Mouse (Mus musculus) forebrain, embryonic 15.5 days (tissue): Measurements from ENCODE around the gene Dpp9. TPM values are rescaled to one million over a fixed set of nuclear protein-coding genes. Genes with fewer than 3 reads are reported as not detected.

ENCODE experiments used
- ATAC-seq: fragments of 200-750 bp; cut with Nextera tagmentation; replicated peaks from 2 replicates; pipeline ENCODE4 v1.8.0; 2017; ENCODE audit warnings: mild to moderate bottlenecking, moderate TSS enrichment, moderate library complexity
- H3K27ac ChIP-seq: fragments of 300-500 bp; sonication (generic); replicated peaks from 2 replicates; pipeline ENCODE4 v1.5.1; 2015; ENCODE audit warnings: mild to moderate bottlenecking, inconsistent platforms
- H3K27me3 ChIP-seq: fragments of 300-500 bp; sonication (generic); 2 replicates; pipeline ENCODE4 v1.6.1; 2015; ENCODE audit warnings: inconsistent platforms
- H3K36me3 ChIP-seq: fragments of 300-500 bp; sonication (generic); 2 replicates; pipeline ENCODE4 v1.6.1; 2015; ENCODE audit warnings: mild to moderate bottlenecking, inconsistent platforms
- H3K4me1 ChIP-seq: fragments of 300-500 bp; sonication (generic); 2 replicates; pipeline ENCODE4 v1.6.1; 2015; ENCODE audit warnings: inconsistent platforms
- H3K4me2 ChIP-seq: fragments of 300-500 bp; sonication (generic); replicated peaks from 2 replicates; pipeline ENCODE4 v1.6.1; 2015; ENCODE audit warnings: mild to moderate bottlenecking, inconsistent platforms
- H3K4me3 ChIP-seq: fragments of 300-500 bp; sonication (generic); 2 replicates; pipeline ENCODE4 v1.5.1; 2015; ENCODE audit warnings: mild to moderate bottlenecking, inconsistent platforms
- H3K9ac ChIP-seq: fragments of 300-500 bp; sonication (generic); replicated peaks from 2 replicates; pipeline ENCODE4 v1.6.1; 2015; ENCODE audit warnings: mild to moderate bottlenecking, inconsistent platforms
- H3K9me3 ChIP-seq: fragments of 300-500 bp; sonication (generic); 2 replicates; pipeline ENCODE4 v1.6.1; 2016; ENCODE audit warnings: inconsistent platforms
- WGBS: fragments of 180-500 bp; shearing (Covaris S2); methylation state at CpG from one replicate; pipeline ENCODE4 v1.1.7; 2015; ENCODE audit warnings: mixed read lengths; 5-methylcytosine and 5-hydroxymethylcytosine counted together
- microRNA counts: library from miRNA; unstranded; fragments of <30 nt; microRNA quantifications from one replicate; lab custom pipeline; 2016
- microRNA-seq: library from miRNA; unstranded; fragments of <30 nt; microRNA quantifications from one replicate; pipeline ENCODE4, GENCODE M21; 2016
- polyA plus RNA-seq: library from polyadenylated mRNA; unstranded; fragments of >200 nt; fragmentation: Nextera tagmentation; extraction: Ambion mirVana; gene quantifications from 2 replicates; pipeline ENCODE4 v1.2.1, GENCODE M21; 2015

Dpp9 gene
- polyA plus RNA-seq, 1 experiment from 2014 or later, result 30.7 TPM

DNA sequence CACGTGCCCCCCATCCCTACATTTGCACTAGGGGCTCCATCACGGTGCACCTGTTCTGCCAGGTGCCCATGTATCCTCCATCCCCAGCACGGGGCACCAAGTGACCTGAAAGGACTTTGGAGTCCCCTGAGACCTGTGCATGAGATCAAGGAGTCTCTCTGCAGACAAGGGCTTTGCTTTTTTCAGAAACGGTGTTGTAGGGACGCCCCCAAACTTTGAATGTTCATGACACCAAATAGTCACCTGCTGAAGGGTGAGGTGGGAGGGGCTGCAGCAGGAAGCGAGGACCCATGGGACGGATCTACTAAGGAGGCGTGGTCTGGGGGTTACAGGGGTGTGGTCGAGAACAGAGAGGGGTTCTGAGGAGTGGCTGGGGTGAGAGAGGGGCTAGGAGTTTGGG lies 70.4 kb downstream of the Dpp9 start:
- Histone ChIP-seq H3K36me3 (no peaks in the 10 kb centered on the region), H3K9ac (no peak overlapping the region), H3K4me1 (peaks cover 12% of the 10 kb centered on the region), H3K27me3 (peaks cover 37% of the 10 kb centered on the region), H3K9me3 (no peaks in the 10 kb centered on the region), H3K27ac (no peak overlapping the region), H3K4me2 (peak overlapping the region; percentile 41), H3K4me3 (peak overlapping the region; percentile 25)
- no peak for ATAC-seq
- 19% methylated on average over 9 of the region's 9 CpGs for WGBS

DNA sequence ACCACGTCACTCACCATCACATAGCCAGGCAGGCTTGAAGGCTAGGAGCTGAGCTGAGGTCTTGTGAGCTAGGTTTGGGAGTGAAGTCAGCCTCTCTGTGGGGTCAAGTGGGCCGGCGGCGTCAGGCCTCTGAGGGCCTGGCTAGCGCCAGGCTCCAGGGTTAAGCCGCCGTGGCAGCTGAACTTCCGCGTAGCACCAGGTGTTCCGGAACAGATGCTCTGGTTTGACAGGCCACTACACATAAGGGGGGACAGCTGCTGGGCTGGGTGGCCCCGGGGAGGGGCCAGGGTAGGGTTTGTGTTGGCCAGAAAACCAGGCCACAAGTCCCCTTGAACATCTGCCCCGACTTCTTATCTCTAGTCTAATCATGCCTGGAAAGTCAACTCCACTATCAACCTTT lies 71.3 kb downstream of the Dpp9 start:
- ATAC-seq, result no peak
- no peaks in the 10 kb centered on the region for H3K9me3 ChIP-seq
- H3K36me3 ChIP-seq, result no peaks in the 10 kb centered on the region
- WGBS, result 76% methylated on average over 12 of the region's 12 CpGs
- no peak overlapping the region for H3K4me3 ChIP-seq
- no peak overlapping the region for H3K9ac ChIP-seq
- no peak overlapping the region for H3K27ac ChIP-seq
- H3K4me2 ChIP-seq, result no peak overlapping the region
- peaks cover 14% of the 10 kb centered on the region for H3K4me1 ChIP-seq
- peaks cover 39% of the 10 kb centered on the region for H3K27me3 ChIP-seq

DNA sequence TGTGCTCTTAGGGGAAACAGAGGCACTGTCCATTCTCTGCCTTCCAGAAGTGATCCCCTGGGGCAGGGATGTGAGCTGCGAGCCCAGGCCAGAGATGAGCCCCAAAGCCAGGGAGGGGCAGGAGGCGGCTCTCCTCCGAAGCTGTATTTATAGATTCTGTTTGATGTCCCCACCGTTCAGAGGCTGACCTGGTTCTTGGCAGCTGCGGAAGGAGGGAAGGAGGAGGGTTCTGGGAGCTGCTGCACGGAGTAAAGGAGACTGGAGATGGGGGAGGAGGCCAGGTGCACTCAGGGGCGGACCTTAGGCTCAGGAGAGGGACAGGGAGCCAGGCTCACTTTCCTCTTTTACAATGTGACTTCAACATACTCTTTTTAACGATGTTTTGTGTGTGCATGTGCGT lies 72.6 kb downstream of the Dpp9 start:
- H3K4me2 ChIP-seq, result no peak overlapping the region
- no peak for ATAC-seq
- peaks cover 45% of the 10 kb centered on the region for H3K27me3 ChIP-seq
- 25% methylated on average over 9 of the region's 9 CpGs for WGBS
- H3K27ac ChIP-seq, result no peak overlapping the region
- H3K4me3 ChIP-seq, result no peak overlapping the region
- no peak overlapping the region for H3K9ac ChIP-seq
- peaks cover 27% of the 10 kb centered on the region for H3K4me1 ChIP-seq
- H3K9me3 ChIP-seq, result no peaks in the 10 kb centered on the region
- H3K36me3 ChIP-seq, result no peaks in the 10 kb centered on the region

DNA sequence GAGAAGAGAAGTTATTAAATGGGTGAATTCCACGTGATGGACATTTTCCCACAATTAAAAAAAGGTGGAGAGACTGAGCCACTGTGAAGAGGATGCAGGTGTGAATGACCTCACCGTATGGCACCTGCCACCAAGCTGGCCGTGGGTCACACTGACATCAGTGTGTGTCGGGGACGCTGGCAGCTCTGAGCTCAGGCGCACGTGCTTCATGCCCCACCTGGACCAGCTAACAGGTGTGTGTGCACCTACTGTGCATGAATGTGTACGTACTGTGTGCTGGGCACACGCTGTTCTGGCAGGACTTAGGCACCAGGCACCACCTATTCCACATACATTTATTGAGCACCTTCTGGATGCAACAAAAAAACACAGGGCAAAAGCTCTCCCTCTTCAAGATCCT lies 74.2 kb downstream of the Dpp9 start:
- Histone ChIP-seq H3K27ac (no peak overlapping the region), H3K27me3 (peaks cover 37% of the 10 kb centered on the region), H3K36me3 (no peaks in the 10 kb centered on the region), H3K4me2 (no peak overlapping the region), H3K9ac (no peak overlapping the region), H3K4me3 (no peak overlapping the region), H3K9me3 (no peaks in the 10 kb centered on the region), H3K4me1 (peaks cover 32% of the 10 kb centered on the region)
- no peak for ATAC-seq
- WGBS, result 73% methylated on average over 9 of the region's 9 CpGs

DNA sequence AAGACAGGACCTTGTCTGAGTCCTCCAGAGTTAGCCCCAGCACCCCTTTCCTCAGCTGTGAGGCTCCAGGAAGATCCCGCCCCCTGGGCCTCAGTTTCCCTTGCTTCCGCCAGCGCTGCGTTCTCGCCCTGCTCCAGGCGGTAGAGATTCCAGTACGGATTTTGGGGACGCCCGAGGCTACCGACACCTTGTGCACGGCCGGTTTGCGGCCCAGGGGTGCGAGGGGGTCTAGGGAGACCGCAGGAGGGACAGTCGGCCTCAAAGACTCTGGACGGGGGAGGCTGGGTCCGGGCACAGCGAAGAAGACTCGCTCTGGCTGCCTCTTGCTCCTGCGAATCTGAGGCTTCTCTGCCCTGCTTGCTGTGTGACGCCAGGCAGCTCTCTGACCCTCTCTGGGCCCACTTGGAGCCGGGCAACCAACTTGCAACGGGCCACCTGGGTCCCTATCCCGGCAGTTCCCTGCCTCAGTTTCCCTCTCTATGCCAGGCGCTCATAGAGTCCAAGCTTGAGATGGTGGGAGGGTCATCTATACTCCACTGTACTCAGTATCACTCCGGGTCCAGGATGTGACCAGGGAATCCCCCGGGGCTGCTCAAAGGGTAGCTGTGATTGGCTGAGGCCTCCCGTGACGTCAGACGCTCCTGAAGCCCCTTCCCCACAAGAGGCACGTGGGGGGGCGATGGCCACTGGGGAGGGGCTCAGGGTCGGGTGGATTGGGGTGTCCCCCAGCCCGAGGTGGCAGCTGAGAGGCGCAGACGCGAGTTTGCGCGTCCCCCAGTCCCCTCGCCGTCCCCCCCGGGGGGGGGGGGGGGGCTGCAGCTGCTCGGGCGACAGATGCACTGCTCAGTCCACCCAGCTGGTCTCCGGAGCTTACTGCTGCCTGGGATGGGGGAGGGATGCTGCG lies 76.8 kb downstream of the Dpp9 start:
- no peaks in the 10 kb centered on the region for H3K9me3 ChIP-seq
- ATAC-seq, result peak; percentile 36
- H3K4me1 ChIP-seq, result peaks cover 38% of the 10 kb centered on the region
- H3K27me3 ChIP-seq, result peaks cover 18% of the 10 kb centered on the region; the same call in 1 of the 2 replicates
- peak overlapping the region; percentile 43 for H3K9ac ChIP-seq
- peak overlapping the region; percentile 64 for H3K4me2 ChIP-seq
- H3K4me3 ChIP-seq, result peak overlapping the region; percentile 51
- WGBS, result 1% methylated on average over 36 of the region's 47 CpGs
- no peaks in the 10 kb centered on the region for H3K36me3 ChIP-seq
- H3K27ac ChIP-seq, result 0 out of 2 replicates have a peak overlapping the region, but pooled peaks have one; percentile 2

DNA sequence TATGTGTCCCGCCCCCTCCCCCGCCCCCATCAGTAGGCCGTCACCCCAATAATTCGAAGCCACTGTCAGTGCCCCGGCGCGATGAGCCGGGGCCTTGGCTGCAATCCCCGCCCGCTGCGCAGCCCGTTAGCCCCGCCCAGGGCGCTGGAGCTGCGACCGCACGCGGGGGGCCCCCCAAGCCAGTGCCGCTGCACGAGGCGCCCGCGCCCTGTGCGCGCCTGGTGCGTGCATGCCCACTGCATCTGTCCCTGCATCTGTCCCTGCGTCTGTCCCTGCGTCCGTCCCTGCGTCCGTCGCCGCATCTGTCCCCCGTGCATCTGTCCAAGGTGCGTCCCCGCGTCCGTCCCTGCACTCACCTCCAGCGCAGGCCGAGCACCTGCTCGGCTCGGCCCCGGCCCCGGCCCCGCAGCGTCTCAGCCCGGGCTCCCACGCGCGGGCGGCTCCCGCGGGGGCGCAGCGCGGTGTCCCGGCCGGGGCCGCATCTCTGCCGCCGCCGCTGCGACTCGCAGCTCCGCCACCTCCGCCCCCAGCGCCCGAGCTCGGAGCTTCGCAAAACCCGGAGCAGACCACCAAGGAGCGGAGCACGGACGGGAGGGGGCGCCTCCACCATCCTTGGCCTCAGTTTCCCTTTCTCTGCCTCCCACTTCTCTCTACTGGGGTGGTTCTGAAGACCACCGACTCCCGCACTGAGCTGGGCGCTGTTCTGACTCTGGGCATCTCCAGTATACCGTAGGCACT lies 78.7 kb downstream of the Dpp9 start, which contains the start of gene Sema6b:
TSS of gene Sema6b (minus strand) at position 486 of the 738 bp plus-strand sequence.
- ATAC-seq, result peak; percentile 50
- Histone ChIP-seq H3K4me2 (peak within 1 kb of the TSS; percentile 77), H3K27ac (peak within 1 kb of the TSS; percentile 77), H3K27me3 (peaks cover 14% of the 10 kb centered on the region; the same call in 1 of the 2 replicates), H3K4me1 (peaks cover 39% of the 10 kb centered on the region), H3K9ac (peak within 1 kb of the TSS; percentile 76), H3K36me3 (no peaks in the 10 kb centered on the region), H3K9me3 (no peaks in the 10 kb centered on the region), H3K4me3 (peak within 1 kb of the TSS; percentile 84)
- WGBS, result under 1% methylated on average over 79 of the region's 79 CpGs

DNA sequence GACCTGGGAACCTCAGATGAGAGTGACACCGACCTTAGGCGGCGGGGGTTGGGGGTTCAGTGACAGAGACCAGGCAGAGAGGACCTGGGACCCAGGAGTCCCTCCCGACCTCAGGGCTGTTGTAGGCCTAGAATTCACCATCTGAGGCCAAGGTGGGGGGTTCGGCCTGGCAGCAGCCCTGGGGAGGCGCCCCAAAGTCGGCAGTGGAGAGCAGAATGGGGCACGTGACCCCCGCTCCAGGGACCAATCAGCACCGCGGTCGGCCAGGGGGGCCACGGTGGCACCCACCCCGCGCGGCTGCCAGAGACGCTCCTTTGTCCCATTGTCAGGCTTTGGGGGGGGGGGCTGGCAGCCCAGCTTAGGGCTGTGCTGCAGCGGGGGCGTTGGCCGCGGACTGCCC lies 79.3 kb downstream of the Dpp9 start:
- H3K4me1 ChIP-seq, result peaks cover 46% of the 10 kb centered on the region
- 5% methylated on average over 18 of the region's 21 CpGs for WGBS
- H3K4me3 ChIP-seq, result peak overlapping the region; percentile 84
- H3K4me2 ChIP-seq, result peak overlapping the region; percentile 77
- no peaks in the 10 kb centered on the region for H3K9me3 ChIP-seq
- peaks cover 14% of the 10 kb centered on the region; the same call in 1 of the 2 replicates for H3K27me3 ChIP-seq
- peak; percentile 47 for ATAC-seq
- H3K36me3 ChIP-seq, result no peaks in the 10 kb centered on the region
- peak overlapping the region; percentile 77; the same call in 1 of the 2 replicates for H3K27ac ChIP-seq
- peak overlapping the region; percentile 76 for H3K9ac ChIP-seq

DNA sequence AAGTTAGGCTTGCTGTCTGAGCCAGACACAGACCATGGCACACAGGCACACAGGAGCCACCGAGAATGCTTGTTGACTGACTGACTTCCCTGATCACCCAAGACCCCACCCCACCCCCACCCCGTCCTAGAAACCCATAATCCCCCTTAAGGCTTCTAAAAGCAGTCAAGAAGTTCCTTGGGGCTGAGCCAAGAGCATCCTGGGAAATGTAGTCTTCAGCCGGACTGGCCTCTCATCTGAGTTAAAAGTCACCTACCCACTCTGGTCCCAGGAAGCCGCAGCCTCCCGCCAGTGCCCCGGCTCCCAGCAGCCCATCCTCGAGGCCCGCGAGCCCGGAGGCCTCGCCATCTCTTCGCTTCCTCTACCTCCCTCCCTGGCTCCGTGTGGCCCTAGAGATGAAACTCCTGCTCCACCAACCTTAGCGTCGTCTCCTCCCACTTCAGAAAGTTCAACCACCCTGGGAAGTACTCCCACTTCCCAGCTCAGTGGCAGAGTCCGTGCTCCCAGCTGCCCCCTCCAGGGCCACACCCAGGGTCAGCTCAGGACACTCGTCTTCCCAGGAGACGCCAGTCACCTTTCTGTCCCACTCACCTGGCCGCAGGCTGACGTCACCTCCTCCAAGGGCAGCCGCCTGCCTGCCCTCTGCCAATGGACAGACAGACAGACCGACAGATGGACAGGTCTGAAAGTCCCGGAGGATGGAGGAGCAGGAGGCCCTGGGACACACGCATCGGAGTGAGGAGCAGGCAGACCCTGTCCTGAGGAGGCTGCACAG lies 80.7 kb downstream of the Dpp9 start:
- H3K4me1 ChIP-seq, result peaks cover 55% of the 10 kb centered on the region

More for the DNA sequence above, 80.7 kb downstream of the Dpp9 start:
- H3K27me3 ChIP-seq, result peaks cover 14% of the 10 kb centered on the region; the same call in 1 of the 2 replicates
- H3K4me3 ChIP-seq, result peak overlapping the region; percentile 84
- 18% methylated on average over 25 of the region's 25 CpGs for WGBS
- no peak overlapping the region for H3K27ac ChIP-seq
- no peaks in the 10 kb centered on the region for H3K9me3 ChIP-seq
- no peak for ATAC-seq
- H3K4me2 ChIP-seq, result peak overlapping the region; percentile 77
- H3K9ac ChIP-seq, result peak overlapping the region; percentile 35; the same call in 1 of the 2 replicates
- no peaks in the 10 kb centered on the region for H3K36me3 ChIP-seq

MicroRNA genes within 50 kb of the gene (microRNA counts, 519-probe panel; counts per million panel counts)
- 2,349 counts per million, percentile 45 among the panel's probes with 10 or more counts for microRNA mmu-miR-7b (lab: Ali Mortazavi, UCI)

Small RNA genes lying within 50 kb of the gene (microRNA-seq; reads per million reads assigned to microRNA genes)
- gene Gm44397 (not detected), gene Mir7b (1,304 reads per million, percentile 80 among the genes with 10 or more reads in this experiment)

Other genes starting within 250 kb of the Dpp9 start
- gene Shd, start 248.4 kb downstream of the Dpp9 start, polyA plus RNA-seq, result 118 and 121 TPM in 2 replicates
- gene Fsd1, start 232.4 kb downstream of the Dpp9 start, polyA plus RNA-seq, result 127 and 151 TPM in 2 replicates
- gene Stap2, start 213.3 kb downstream of the Dpp9 start, polyA plus RNA-seq, result 4.9 and 5.5 TPM in 2 replicates
- gene Mpnd, start 213.2 kb downstream of the Dpp9 start, polyA plus RNA-seq, result 190 and 191 TPM in 2 replicates
- gene Sh3gl1, start 182.3 kb downstream of the Dpp9 start, polyA plus RNA-seq, result 120 and 122 TPM in 2 replicates
- gene Chaf1a, start 178.5 kb downstream of the Dpp9 start, polyA plus RNA-seq, result 10.8 and 14.3 TPM in 2 replicates
- 81.1 and 89.5 TPM in 2 replicates for gene Ubxn6, start 143.9 kb downstream of the Dpp9 start, polyA plus RNA-seq
- 144 and 167 TPM in 2 replicates for gene Hdgfl2, start 139.3 kb downstream of the Dpp9 start, polyA plus RNA-seq
- gene Plin4, start 109.1 kb downstream of the Dpp9 start, polyA plus RNA-seq, result 0.11 TPM in 2 replicates
- 0.69 and 0.74 TPM in 2 replicates for gene Plin5, start 101.3 kb downstream of the Dpp9 start, polyA plus RNA-seq
- 0.13 and 0.19 TPM in 2 replicates for gene Lrg1, start 96.9 kb downstream of the Dpp9 start, polyA plus RNA-seq
- 13.6 and 14.2 TPM in 2 replicates for gene Sema6b, start 78.6 kb downstream of the Dpp9 start, polyA plus RNA-seq
- gene Tnfaip8l1, start 56.4 kb downstream of the Dpp9 start, polyA plus RNA-seq, result 9.0 and 10.0 TPM in 2 replicates
- 59.7 and 63.2 TPM in 2 replicates for gene Mydgf, start 35.0 kb downstream of the Dpp9 start, polyA plus RNA-seq
- 21.4 and 22.9 TPM in 2 replicates for gene Fem1a, start 37.9 kb upstream of the Dpp9 start, polyA plus RNA-seq
- gene Ticam1, start 57.9 kb upstream of the Dpp9 start, polyA plus RNA-seq, result 1.3 and 1.7 TPM in 2 replicates
- 10.9 and 13.6 TPM in 2 replicates for gene Plin3, start 74.0 kb upstream of the Dpp9 start, polyA plus RNA-seq
- gene Arrdc5, start 81.4 kb upstream of the Dpp9 start, polyA plus RNA-seq, result not detected in 2 replicates
- 55.6 and 65.1 TPM in 2 replicates for gene Uhrf1, start 84.4 kb upstream of the Dpp9 start, polyA plus RNA-seq
- gene Kdm4b, start 107.2 kb upstream of the Dpp9 start, polyA plus RNA-seq, result 81.2 and 81.5 TPM in 2 replicates